1 mouse cellular context compared by ENCODE assay signal in the genomic region with DNA sequence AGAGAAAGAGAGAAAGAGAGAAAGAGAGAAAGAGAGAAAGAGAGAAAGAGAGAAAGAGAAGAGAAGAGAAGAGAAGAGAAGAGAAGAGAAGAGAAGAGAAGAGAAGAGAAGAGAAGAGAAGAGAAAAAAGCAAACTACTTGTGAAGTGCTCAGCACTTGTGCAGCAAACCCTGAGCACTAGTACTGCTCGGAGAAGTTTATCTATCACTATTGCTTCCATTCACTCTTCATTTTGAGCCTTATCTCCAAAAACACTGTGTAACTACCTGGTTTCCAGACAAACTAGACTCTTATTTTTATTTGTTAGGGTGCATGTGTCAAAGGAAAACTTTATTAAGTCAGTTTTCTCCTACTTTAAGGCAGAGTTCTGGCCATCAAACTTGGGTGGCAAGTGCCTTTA.
TF ChIP-seq lines count a peak whose summit lies in the region.

No protein-coding gene starts in this region.

TF ChIP-seq in MEL, 35 proteins besides CTCF, POLR2A, EP300 and RAD21 (continued from another document):
- TF ChIP-seq GATA1 (IDR thresholded peaks at IDR 0.05; ENCODE audit: low read depth, low read length): 0 out of 2 replicates have a peak, but pooled peaks have one; percentile 16
- TF ChIP-seq BHLHE40 (IDR thresholded peaks at IDR 0.05; ENCODE audit: borderline replicate concordance, low read depth, low read length): no peak
- no peak for TF ChIP-seq MXI1 (IDR thresholded peaks at IDR 0.05; ENCODE audit: low read depth, low read length)
